Mouse (Mus musculus): ENCODE measurements around the gene Myom1. TPM values are rescaled to one million over a fixed set of nuclear protein-coding genes. Genes with fewer than 3 reads are reported as not detected.
A peak's percentile ranks its signal among the peaks of the same experiment; 100 is the strongest.

The Myom1 gene
- polyA plus RNA-seq, 1 experiment from 2014 or later, result 1.3 TPM

GRCm38 (mm10) chr17:70989991-70990390 lies 12.4 kb upstream of the Myom1 start:
- peaks cover 18% of the 10 kb centered on the region for H3K36me3 ChIP-seq (ENCODE audit: control insufficient read depth, insufficient read depth, low read length)
- WGBS, result 1% methylated on average over 24 of the region's 24 CpGs
- peaks cover 16% of the 10 kb centered on the region for H3K4me1 ChIP-seq (ENCODE audit: control insufficient read depth, insufficient read depth, low read length)
- no peaks in the 10 kb centered on the region for H3K27me3 ChIP-seq (ENCODE audit: control insufficient read depth, insufficient read depth, low read length)
- peak overlapping the region; percentile 93 for H3K9ac ChIP-seq (replicated peaks; ENCODE audit: low read length)
- peak overlapping the region; percentile 61 for H3K4me2 ChIP-seq (ENCODE audit: low read length)
- peak; percentile 77 for ATAC-seq (ENCODE audit: low FRiP score, low TSS enrichment)
- H3K27ac ChIP-seq (replicated peaks; ENCODE audit: low read depth, low read length), result peak overlapping the region; percentile 97
- H3K9me3 ChIP-seq (ENCODE audit: control insufficient read depth, low read length), result no peaks in the 10 kb centered on the region
- peak; percentile 66 for DNase-seq
- H3K4me3 ChIP-seq (replicated peaks; ENCODE audit: low read depth, low read length), result peak overlapping the region; percentile 100

GRCm38 (mm10) chr17:70990403-70991303 lies 11.8 kb upstream of the Myom1 start:
- peak; percentile 92 for DNase-seq

GRCm38 (mm10) chr17:70991706-70992625 lies 10.5 kb upstream of the Myom1 start:
- H3K4me1 ChIP-seq (ENCODE audit: control insufficient read depth, insufficient read depth, low read length), result peaks cover 16% of the 10 kb centered on the region
- 90% methylated on average over 16 of the region's 16 CpGs for WGBS
- no peak overlapping the region for H3K27ac ChIP-seq (replicated peaks; ENCODE audit: low read depth, low read length)
- peak; percentile 46 for DNase-seq
- H3K4me3 ChIP-seq (replicated peaks; ENCODE audit: low read depth, low read length), result no peak overlapping the region
- H3K9ac ChIP-seq (replicated peaks; ENCODE audit: low read length), result no peak overlapping the region
- peaks cover 25% of the 10 kb centered on the region for H3K36me3 ChIP-seq (ENCODE audit: control insufficient read depth, insufficient read depth, low read length)
- no peak overlapping the region for H3K4me2 ChIP-seq (ENCODE audit: low read length)
- H3K9me3 ChIP-seq (ENCODE audit: control insufficient read depth, low read length), result no peaks in the 10 kb centered on the region
- ATAC-seq (ENCODE audit: low FRiP score, low TSS enrichment), result no peak
- no peaks in the 10 kb centered on the region for H3K27me3 ChIP-seq (ENCODE audit: control insufficient read depth, insufficient read depth, low read length)

More at GRCm38 (mm10) chr17:70990403-70991303, 11.8 kb upstream of the Myom1 start:
- no peaks in the 10 kb centered on the region for H3K27me3 ChIP-seq (ENCODE audit: control insufficient read depth, insufficient read depth, low read length)
- WGBS, result under 1% methylated on average over 70 of the region's 70 CpGs
- peak overlapping the region; percentile 100 for H3K4me3 ChIP-seq (replicated peaks; ENCODE audit: low read depth, low read length)
- peak overlapping the region; percentile 61 for H3K4me2 ChIP-seq (ENCODE audit: low read length)
- ATAC-seq (ENCODE audit: low FRiP score, low TSS enrichment), result peak; percentile 92
- H3K36me3 ChIP-seq (ENCODE audit: control insufficient read depth, insufficient read depth, low read length), result peaks cover 21% of the 10 kb centered on the region
- H3K9ac ChIP-seq (replicated peaks; ENCODE audit: low read length), result peak overlapping the region; percentile 93
- H3K27ac ChIP-seq (replicated peaks; ENCODE audit: low read depth, low read length), result peak overlapping the region; percentile 97
- peaks cover 16% of the 10 kb centered on the region for H3K4me1 ChIP-seq (ENCODE audit: control insufficient read depth, insufficient read depth, low read length)
- H3K9me3 ChIP-seq (ENCODE audit: control insufficient read depth, low read length), result no peaks in the 10 kb centered on the region

- H3K36me3 ChIP-seq (ENCODE audit: control insufficient read depth, insufficient read depth, low read length), result peaks cover 25% of the 10 kb centered on the region
- WGBS, result 91% methylated on average over 9 of the region's 9 CpGs
Measured at GRCm38 (mm10) chr17:70992662-70993061, 9.8 kb upstream of the Myom1 start.

GRCm38 (mm10) chr17:70993385-70993807 lies 9.0 kb upstream of the Myom1 start:
- 81% methylated on average over 3 of the region's 3 CpGs for WGBS
- Histone ChIP-seq H3K9ac (replicated peaks; ENCODE audit: low read length) (no peak overlapping the region), H3K27ac (replicated peaks; ENCODE audit: low read depth, low read length) (no peak overlapping the region), H3K4me2 (ENCODE audit: low read length) (no peak overlapping the region), H3K4me1 (ENCODE audit: control insufficient read depth, insufficient read depth, low read length) (peaks cover 12% of the 10 kb centered on the region), H3K9me3 (ENCODE audit: control insufficient read depth, low read length) (no peaks in the 10 kb centered on the region), H3K36me3 (ENCODE audit: control insufficient read depth, insufficient read depth, low read length) (peaks cover 25% of the 10 kb centered on the region), H3K27me3 (ENCODE audit: control insufficient read depth, insufficient read depth, low read length) (no peaks in the 10 kb centered on the region), H3K4me3 (replicated peaks; ENCODE audit: low read depth, low read length) (no peak overlapping the region)
- ATAC-seq (ENCODE audit: low FRiP score, low TSS enrichment) (no peak), DNase-seq (no peak)

More at GRCm38 (mm10) chr17:70992662-70993061, 9.8 kb upstream of the Myom1 start:
- ATAC-seq (ENCODE audit: low FRiP score, low TSS enrichment), result no peak
- no peak overlapping the region for H3K27ac ChIP-seq (replicated peaks; ENCODE audit: low read depth, low read length)
- H3K4me3 ChIP-seq (replicated peaks; ENCODE audit: low read depth, low read length), result no peak overlapping the region
- H3K9ac ChIP-seq (replicated peaks; ENCODE audit: low read length), result no peak overlapping the region
- H3K4me1 ChIP-seq (ENCODE audit: control insufficient read depth, insufficient read depth, low read length), result peaks cover 16% of the 10 kb centered on the region
- no peaks in the 10 kb centered on the region for H3K27me3 ChIP-seq (ENCODE audit: control insufficient read depth, insufficient read depth, low read length)
- no peak for DNase-seq
- H3K9me3 ChIP-seq (ENCODE audit: control insufficient read depth, low read length), result no peaks in the 10 kb centered on the region
- no peak overlapping the region for H3K4me2 ChIP-seq (ENCODE audit: low read length)

- peaks cover 25% of the 10 kb centered on the region for H3K36me3 ChIP-seq (ENCODE audit: control insufficient read depth, insufficient read depth, low read length)
- no peak for ATAC-seq (ENCODE audit: low FRiP score, low TSS enrichment)
- 90% methylated on average over 6 of the region's 6 CpGs for WGBS
Measured at GRCm38 (mm10) chr17:70994671-70995070, 7.8 kb upstream of the Myom1 start.

GRCm38 (mm10) chr17:70995551-70995950 lies 6.9 kb upstream of the Myom1 start:
- Histone ChIP-seq H3K9me3 (ENCODE audit: control insufficient read depth, low read length) (no peaks in the 10 kb centered on the region), H3K4me2 (ENCODE audit: low read length) (no peak overlapping the region), H3K9ac (replicated peaks; ENCODE audit: low read length) (no peak overlapping the region), H3K36me3 (ENCODE audit: control insufficient read depth, insufficient read depth, low read length) (peaks cover 25% of the 10 kb centered on the region), H3K4me1 (ENCODE audit: control insufficient read depth, insufficient read depth, low read length) (no peaks in the 10 kb centered on the region), H3K27ac (replicated peaks; ENCODE audit: low read depth, low read length) (no peak overlapping the region), H3K4me3 (replicated peaks; ENCODE audit: low read depth, low read length) (no peak overlapping the region), H3K27me3 (ENCODE audit: control insufficient read depth, insufficient read depth, low read length) (no peaks in the 10 kb centered on the region)
- 94% methylated on average over 6 of the region's 6 CpGs for WGBS
- ATAC-seq (ENCODE audit: low FRiP score, low TSS enrichment) (no peak), DNase-seq (no peak)

More at GRCm38 (mm10) chr17:70994671-70995070, 7.8 kb upstream of the Myom1 start:
- H3K9ac ChIP-seq (replicated peaks; ENCODE audit: low read length), result no peak overlapping the region
- no peaks in the 10 kb centered on the region for H3K27me3 ChIP-seq (ENCODE audit: control insufficient read depth, insufficient read depth, low read length)
- no peaks in the 10 kb centered on the region for H3K9me3 ChIP-seq (ENCODE audit: control insufficient read depth, low read length)
- H3K27ac ChIP-seq (replicated peaks; ENCODE audit: low read depth, low read length), result no peak overlapping the region
- no peaks in the 10 kb centered on the region for H3K4me1 ChIP-seq (ENCODE audit: control insufficient read depth, insufficient read depth, low read length)
- DNase-seq, result no peak
- H3K4me3 ChIP-seq (replicated peaks; ENCODE audit: low read depth, low read length), result no peak overlapping the region
- H3K4me2 ChIP-seq (ENCODE audit: low read length), result no peak overlapping the region

GRCm38 (mm10) chr17:70997836-70998235 lies 4.6 kb upstream of the Myom1 start:
- ATAC-seq (ENCODE audit: low FRiP score, low TSS enrichment), result no peak
- Histone ChIP-seq H3K4me2 (ENCODE audit: low read length) (no peak overlapping the region), H3K9me3 (ENCODE audit: control insufficient read depth, low read length) (no peaks in the 10 kb centered on the region), H3K36me3 (ENCODE audit: control insufficient read depth, insufficient read depth, low read length) (peaks cover 19% of the 10 kb centered on the region), H3K27me3 (ENCODE audit: control insufficient read depth, insufficient read depth, low read length) (no peaks in the 10 kb centered on the region), H3K9ac (replicated peaks; ENCODE audit: low read length) (no peak overlapping the region), H3K4me3 (replicated peaks; ENCODE audit: low read depth, low read length) (no peak overlapping the region), H3K4me1 (ENCODE audit: control insufficient read depth, insufficient read depth, low read length) (peaks cover 3% of the 10 kb centered on the region; the same call in 1 of the 2 replicates), H3K27ac (replicated peaks; ENCODE audit: low read depth, low read length) (no peak overlapping the region)
- WGBS, result 92% methylated on average over 6 of the region's 6 CpGs
- no peak for DNase-seq
